Mouse (Mus musculus) myocyte (in vitro differentiated cells): ENCODE results near the gene Baiap2. TPM values are rescaled to one million over a fixed set of nuclear protein-coding genes. Genes with fewer than 3 reads are reported as not detected.

Experiments
- H3K27me3 ChIP-seq: one replicate; pipeline ENCODE4 v1.6.1; 2011; ENCODE audit not compliant: control insufficient read depth, insufficient read depth, insufficient read length
- H3K36me3 ChIP-seq: one replicate; pipeline ENCODE4 v1.6.1; 2011; ENCODE audit not compliant: control insufficient read depth, insufficient read depth
- H3K4me2 ChIP-seq: one replicate; pipeline ENCODE4 v1.6.1; 2011; ENCODE audit warnings: low read depth, control low read depth
- H3K4me3 ChIP-seq: one replicate; pipeline ENCODE4 v1.5.1; 2011; ENCODE audit warnings: mild to moderate bottlenecking, control low read depth, moderate library complexity
- H3K79me2 ChIP-seq: one replicate; pipeline ENCODE4 v1.6.1; 2011; ENCODE audit not compliant: control insufficient read depth, insufficient read depth
- H3ac ChIP-seq: one replicate; pipeline ENCODE4 v1.6.1; 2011; ENCODE audit not compliant: control insufficient read depth, insufficient read length
- CEBPB ChIP-seq: IDR thresholded peaks from 2 replicates; pipeline ENCODE4 v1.6.1; 2011; ENCODE audit warnings: mild to moderate bottlenecking, moderate library complexity; ENCODE audit not compliant: poor library complexity, insufficient read depth, severe bottlenecking
- E2F4 ChIP-seq: IDR thresholded peaks from one replicate; pipeline ENCODE4 v1.6.1; 2011; ENCODE audit warnings: mild to moderate bottlenecking, control low read depth, moderate library complexity; ENCODE audit not compliant: insufficient read depth
- MAX ChIP-seq: IDR thresholded peaks from one replicate; pipeline ENCODE4 v1.6.1; 2011; ENCODE audit warnings: low read depth, mild to moderate bottlenecking, control low read depth
- MYOD1 ChIP-seq, 3 experiments: IDR thresholded peaks; one replicate each; pipeline ENCODE4 v1.6.1; 2011; ENCODE audit warnings: control low read depth in 2 of 3, low read depth in 2 of 3, mild to moderate bottlenecking in 2 of 3, moderate library complexity in 1 of 3; ENCODE audit not compliant: insufficient read length in 2 of 3, control insufficient read depth in 1 of 3
- MYOG ChIP-seq, 3 experiments: IDR thresholded peaks; one replicate each; pipeline ENCODE4 v1.6.1; 2011; ENCODE audit warnings: control low read depth in 2 of 3, low read depth in 2 of 3, mild to moderate bottlenecking in 2 of 3; ENCODE audit not compliant: insufficient read length in 2 of 3, control insufficient read depth in 1 of 3, insufficient read depth in 1 of 3
- POLR2A ChIP-seq: IDR thresholded peaks from one replicate; pipeline ENCODE4 v1.6.1; 2011; ENCODE audit warnings: low read depth, mild to moderate bottlenecking, control low read depth, moderate library complexity; ENCODE audit not compliant: insufficient read length
- POLR2AphosphoS2 ChIP-seq: IDR thresholded peaks from one replicate; pipeline ENCODE4 v1.6.1; 2011; ENCODE audit warnings: low read depth, control low read depth; ENCODE audit not compliant: insufficient read length
- REST ChIP-seq: IDR thresholded peaks from one replicate; pipeline ENCODE4 v1.6.1; 2011; ENCODE audit warnings: mild to moderate bottlenecking, control low read depth, moderate library complexity; ENCODE audit not compliant: insufficient read depth, insufficient read length
- SRF ChIP-seq: IDR thresholded peaks from one replicate; pipeline ENCODE4 v1.6.1; 2011; ENCODE audit warnings: low read depth; ENCODE audit not compliant: control insufficient read depth, insufficient read length
- TCF12 ChIP-seq: IDR thresholded peaks from one replicate; pipeline ENCODE4 v1.6.1; 2011; ENCODE audit warnings: mild to moderate bottlenecking, control low read depth; ENCODE audit not compliant: poor library complexity, insufficient read depth, severe bottlenecking
- TCF3 ChIP-seq: IDR thresholded peaks from one replicate; pipeline ENCODE4 v1.6.1; 2011; ENCODE audit warnings: low read depth, control low read depth; ENCODE audit not compliant: insufficient read length
- USF1 ChIP-seq: IDR thresholded peaks from one replicate; pipeline ENCODE4 v1.6.1; 2011; ENCODE audit warnings: low read depth, mild to moderate bottlenecking, control low read depth, moderate library complexity
- polyA plus RNA-seq: library from polyadenylated mRNA; unstranded; fragments of >200 nt; fragmentation: generic; extraction: Trizol; gene quantifications from one replicate; pipeline ENCODE4 v1.2.1, GENCODE M21; 2012; ENCODE audit warnings: missing spikeins

Gene Baiap2
- polyA plus RNA-seq, 1 experiment, result 23.0 TPM

- Histone ChIP-seq H3K4me2 (no peak overlapping the region), H3ac (no peak overlapping the region), H3K27me3 (peaks cover 47% of the 10 kb centered on the region), H3K4me3 (no peak overlapping the region), H3K79me2 (no peaks in the 10 kb centered on the region), H3K36me3 (no peaks in the 10 kb centered on the region)
- TF ChIP-seq POLR2A, result no peak
- no peak for TF ChIP-seq MYOD1 (IDR thresholded peaks at IDR 0.05; ENCODE audit: control insufficient read depth in 1 of 3, insufficient read length in 2 of 3, low read depth in 2 of 3)
- no peak for TF ChIP-seq POLR2AphosphoS2
- TF ChIP-seq E2F4, result no peak
- no peak for TF ChIP-seq TCF3
- TF ChIP-seq USF1, result no peak
- TF ChIP-seq MYOG (IDR thresholded peaks at IDR 0.05; ENCODE audit: control insufficient read depth in 1 of 3, insufficient read depth in 1 of 3, insufficient read length in 2 of 3, low read depth in 2 of 3), result no peak
- no peak for TF ChIP-seq SRF
- TF ChIP-seq CEBPB, result no peak
- TF ChIP-seq REST, result no peak
- no peak for TF ChIP-seq TCF12
- no peak for TF ChIP-seq MAX
These were observed 113.6 kb downstream of the Baiap2 start for GRCm38 (mm10) chr11:120055953-120056732.

Other genes with a start within 250 kb of the Baiap2 start
- 60.5 TPM for gene Chmp6, start 29.3 kb upstream of the Baiap2 start, polyA plus RNA-seq
- 0.26 TPM for gene Aatk, start 104.4 kb downstream of the Baiap2 start, polyA plus RNA-seq
- 12.2 TPM for gene Cep131, start 144.1 kb downstream of the Baiap2 start, polyA plus RNA-seq
- 10.3 TPM for gene Tepsin, start 156.0 kb downstream of the Baiap2 start, polyA plus RNA-seq
- gene Ndufaf8, start 156.2 kb downstream of the Baiap2 start, polyA plus RNA-seq, result 56.7 TPM
- gene Slc38a10, start 208.6 kb downstream of the Baiap2 start, polyA plus RNA-seq, result 97.9 TPM